Mouse (Mus musculus) layer of hippocampus, adult 8-10 months (tissue): ENCODE measurements around the gene Camsap3. TPM values are rescaled to one million over a fixed set of nuclear protein-coding genes. Genes with fewer than 3 reads are reported as not detected.

Source experiments
- DNase-seq, 2 experiments: peaks; one replicate each; pipeline ENCODE4 v3.0.0; 2022; ENCODE audit warnings: low spot score in 2 of 2
- total RNA-seq, 4 experiments: library from RNA; stranded (reverse); gene quantifications; 2 replicates each; pipeline ENCODE4 v1.2.4; 2022

Camsap3 gene
- total RNA-seq, 4 experiments from 2014 or later, result 31.9 to 34.0 (median 32.6) TPM

GRCm38 (mm10) chr8:3655526-3655925 lies 68.4 kb downstream of the Camsap3 start, which contains the start of gene Retn:
TSS of gene Retn (plus strand) at chr8:3655770.
- no peak for DNase-seq

DNA sequence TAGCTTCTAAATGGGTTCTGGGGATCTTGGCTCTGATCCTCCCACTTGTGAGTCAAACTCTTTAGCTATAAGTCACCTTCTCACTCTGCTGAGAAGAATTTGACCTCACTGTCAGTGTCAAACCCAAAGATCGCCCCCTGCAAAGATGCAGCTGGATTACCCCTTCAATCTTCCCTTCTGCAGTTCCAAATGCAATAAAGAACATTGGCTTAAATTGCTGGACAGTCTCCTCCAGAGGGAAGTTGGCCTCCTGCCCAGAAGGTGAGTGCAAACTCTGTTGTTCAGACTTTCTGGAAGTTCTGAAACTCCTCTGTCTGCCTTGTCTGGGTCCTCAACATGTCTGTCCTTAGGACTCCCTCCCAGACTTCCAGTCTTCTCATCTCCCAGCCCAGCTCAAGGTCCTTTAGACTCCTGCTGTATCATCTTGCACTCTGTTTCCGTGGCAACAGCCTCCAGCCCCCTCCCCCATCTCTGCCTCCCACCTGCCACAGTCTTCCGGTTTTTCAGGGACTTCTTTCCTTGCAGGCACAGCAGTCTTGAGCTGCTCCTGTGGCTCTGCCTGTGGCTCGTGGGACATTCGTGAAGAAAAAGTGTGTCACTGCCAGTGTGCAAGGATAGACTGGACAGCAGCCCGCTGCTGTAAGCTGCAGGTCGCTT lies 69.8 kb downstream of the Camsap3 start:
- no peak for DNase-seq

Other genes starting within 250 kb of the Camsap3 start
- gene A430078G23Rik, start 233.9 kb upstream of the Camsap3 start, total RNA-seq, result not detected
- 10 to 100 TPM; 38.5 to 56.8 (median 45.3) TPM for gene Arhgef18, start 194.3 kb upstream of the Camsap3 start, total RNA-seq
- 1 to 10 TPM in 2 of 4 experiments, under 1 TPM in 2; 0.70 to 2.1 (median 1.1) TPM for gene Pex11g, start 119.6 kb upstream of the Camsap3 start, total RNA-seq
- under 1 TPM in 2 of 4 experiments, not detected in 2; 0.49 to 0.52 TPM for gene Tex45, start 116.4 kb upstream of the Camsap3 start, total RNA-seq
- 10 to 100 TPM; 27.6 to 32.1 (median 28.0) TPM for gene Zfp358, start 94.2 kb upstream of the Camsap3 start, total RNA-seq
- 10 to 100 TPM; 83.5 to 97.9 (median 89.6) TPM for gene Mcoln1, start 86.8 kb upstream of the Camsap3 start, total RNA-seq
- 100 to 1,000 TPM in 1 of 4 experiments, 10 to 100 TPM in 3; 66.7 to 102 (median 88.9) TPM for gene Pnpla6, start 71.9 kb upstream of the Camsap3 start, total RNA-seq
- gene C330021F23Rik, start 19.3 kb upstream of the Camsap3 start, total RNA-seq, result under 1 TPM in 1 of 4 experiments, not detected in 3; 0.56 TPM
- 10 to 100 TPM; 39.1 to 45.9 (median 41.4) TPM for gene Xab2, start 34.0 kb downstream of the Camsap3 start, total RNA-seq
- 100 to 1,000 TPM in 1 of 4 experiments, 10 to 100 TPM in 3; 42.2 to 100 (median 80.9) TPM for gene Pet100, start 34.3 kb downstream of the Camsap3 start, total RNA-seq
- gene Pcp2, start 38.3 kb downstream of the Camsap3 start, total RNA-seq, result not detected
- gene Stxbp2, start 43.7 kb downstream of the Camsap3 start, total RNA-seq, result 10 to 100 TPM; 59.8 to 87.1 (median 69.4) TPM
- 1 to 10 TPM in 1 of 4 experiments, under 1 TPM in 3; 0.61 to 1.3 (median 0.75) TPM for gene Retn, start 68.5 kb downstream of the Camsap3 start, total RNA-seq
- under 1 TPM in 2 of 4 experiments, not detected in 2; 0.25 to 0.31 TPM for gene Mcemp1, start 78.5 kb downstream of the Camsap3 start, total RNA-seq
- gene Fcor, start 85.1 kb downstream of the Camsap3 start, total RNA-seq, result 10 to 100 TPM in 3 of 4 experiments, 1 to 10 TPM in 1; 9.9 to 18.1 (median 14.7) TPM
- gene Trappc5, start 89.0 kb downstream of the Camsap3 start, total RNA-seq, result 10 to 100 TPM; 26.3 to 31.4 (median 28.6) TPM
- not detected for gene Fcer2a, start 106.9 kb downstream of the Camsap3 start, total RNA-seq
- gene Clec4g, start 133.4 kb downstream of the Camsap3 start, total RNA-seq, result not detected
- 1 to 10 TPM in 1 of 4 experiments, under 1 TPM in 1, not detected in 2; 0.34 to 1.1 TPM for gene Cd209a, start 161.7 kb downstream of the Camsap3 start, total RNA-seq